Mouse (Mus musculus): ENCODE results near the gene Med12l. TPM values are rescaled to one million over a fixed set of nuclear protein-coding genes. Genes with fewer than 3 reads are reported as not detected.
"Not testable (repeated sequence)": the region's sequence is repeated elsewhere in the genome, so short reads cannot be mapped to it uniquely, and the experiment has no call there.

Gene Med12l
- polyA plus RNA-seq, 1 experiment from 2014 or later, result 3.3 TPM

DNA sequence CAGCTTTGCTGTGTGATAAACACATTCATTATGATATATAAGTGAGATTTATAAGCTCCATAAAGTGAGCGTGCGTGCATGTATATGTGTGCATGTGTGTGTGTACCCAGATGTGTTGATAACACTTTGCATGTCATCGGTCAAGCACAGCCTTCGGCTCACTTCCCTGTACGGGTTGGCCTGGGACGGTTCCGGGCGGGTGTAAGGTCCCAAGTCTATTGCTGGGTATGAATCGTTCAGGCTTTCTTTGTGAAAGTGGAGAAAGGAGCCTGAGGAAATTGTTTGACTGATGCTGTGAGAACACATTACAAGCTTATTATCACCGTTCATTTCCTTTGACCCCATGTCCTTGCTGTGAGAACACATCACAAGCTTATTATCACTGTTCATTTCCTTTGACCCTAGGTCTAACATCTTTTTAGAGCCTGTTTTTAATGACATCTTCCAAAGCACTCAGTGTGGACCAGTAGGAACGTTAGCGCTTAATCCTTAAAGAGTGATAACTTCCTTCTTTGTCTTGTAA, 133.4 kb downstream of the Med12l start:
- 82% methylated on average over 12 of the region's 12 CpGs for WGBS
- no peaks in the 10 kb centered on the region for H3K27me3 ChIP-seq (ENCODE audit: control insufficient read depth, insufficient read depth, low read length)
- H3K4me3 ChIP-seq (ENCODE audit: low read depth, low read length), result no peak overlapping the region
- ATAC-seq (ENCODE audit: low FRiP score), result no peak
- H3K9me3 ChIP-seq (ENCODE audit: control insufficient read depth, low read length), result no peaks in the 10 kb centered on the region
- no peaks in the 10 kb centered on the region for H3K4me1 ChIP-seq (ENCODE audit: control insufficient read depth, insufficient read depth, low read length)
- no peak for DNase-seq (ENCODE audit: low spot score, missing footprints)
- H3K36me3 ChIP-seq (ENCODE audit: control insufficient read depth, insufficient read depth, low read length), result no peaks in the 10 kb centered on the region
- H3K27ac ChIP-seq (ENCODE audit: low read depth, low read length), result no peak overlapping the region
- no peak overlapping the region for H3K4me2 ChIP-seq
- H3K9ac ChIP-seq (ENCODE audit: low read length), result no peak overlapping the region

DNA sequence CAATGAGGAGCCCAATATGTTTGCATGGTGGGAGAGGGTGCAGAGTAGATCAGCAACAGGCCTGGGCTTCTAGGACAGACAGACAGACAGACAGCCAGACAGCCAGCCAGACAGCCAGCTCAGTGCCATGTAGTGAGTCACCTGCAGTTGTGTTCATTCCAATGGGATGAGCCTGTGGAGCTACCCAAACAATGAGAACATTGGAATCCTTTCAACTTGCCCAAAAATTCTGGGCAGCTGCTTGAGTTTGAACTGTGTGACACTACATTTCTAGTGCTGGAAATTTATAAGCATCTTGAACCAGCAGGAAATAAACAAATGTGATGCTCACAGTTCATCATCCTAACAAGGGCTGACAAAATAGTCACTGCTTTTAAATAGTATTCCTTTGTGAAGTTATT, 134.0 kb downstream of the Med12l start:
- no peak for ATAC-seq (ENCODE audit: low FRiP score)
- Histone ChIP-seq H3K4me3 (ENCODE audit: low read depth, low read length) (no peak overlapping the region), H3K4me2 (no peak overlapping the region), H3K27ac (ENCODE audit: low read depth, low read length) (no peak overlapping the region), H3K4me1 (ENCODE audit: control insufficient read depth, insufficient read depth, low read length) (no peaks in the 10 kb centered on the region), H3K36me3 (ENCODE audit: control insufficient read depth, insufficient read depth, low read length) (no peaks in the 10 kb centered on the region), H3K9ac (ENCODE audit: low read length) (no peak overlapping the region), H3K9me3 (ENCODE audit: control insufficient read depth, low read length) (no peaks in the 10 kb centered on the region), H3K27me3 (ENCODE audit: control insufficient read depth, insufficient read depth, low read length) (no peaks in the 10 kb centered on the region)
- no peak for DNase-seq (ENCODE audit: low spot score, missing footprints)

DNA sequence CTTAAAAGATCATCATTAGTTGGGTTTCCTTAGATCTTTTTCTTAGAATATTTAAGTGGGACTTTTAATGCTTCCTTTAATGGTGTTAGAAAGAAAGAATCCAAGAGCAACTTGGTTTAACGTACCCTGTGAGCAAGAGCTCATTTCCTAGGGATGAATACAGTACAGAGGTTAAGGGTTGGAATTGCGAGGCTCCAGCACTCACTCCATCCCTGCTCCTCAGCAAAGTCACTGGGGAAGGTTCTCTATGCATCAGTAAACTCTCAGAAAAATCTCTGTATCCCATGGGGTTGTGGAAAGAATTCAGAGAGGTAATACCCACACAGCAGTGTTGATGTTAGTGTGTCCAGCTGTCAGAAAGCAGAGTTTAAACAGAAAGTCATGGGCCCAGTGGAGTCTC, 134.5 kb downstream of the Med12l start:
- Histone ChIP-seq H3K9ac (ENCODE audit: low read length) (no peak overlapping the region), H3K36me3 (ENCODE audit: control insufficient read depth, insufficient read depth, low read length) (no peaks in the 10 kb centered on the region), H3K9me3 (ENCODE audit: control insufficient read depth, low read length) (no peaks in the 10 kb centered on the region), H3K27me3 (ENCODE audit: control insufficient read depth, insufficient read depth, low read length) (no peaks in the 10 kb centered on the region), H3K4me1 (ENCODE audit: control insufficient read depth, insufficient read depth, low read length) (no peaks in the 10 kb centered on the region), H3K27ac (ENCODE audit: low read depth, low read length) (no peak overlapping the region), H3K4me3 (ENCODE audit: low read depth, low read length) (no peak overlapping the region), H3K4me2 (no peak overlapping the region)
- DNase-seq (ENCODE audit: low spot score, missing footprints) (no peak), ATAC-seq (ENCODE audit: low FRiP score) (no peak)
- 87% methylated on average over 2 of the region's 2 CpGs for WGBS

DNA sequence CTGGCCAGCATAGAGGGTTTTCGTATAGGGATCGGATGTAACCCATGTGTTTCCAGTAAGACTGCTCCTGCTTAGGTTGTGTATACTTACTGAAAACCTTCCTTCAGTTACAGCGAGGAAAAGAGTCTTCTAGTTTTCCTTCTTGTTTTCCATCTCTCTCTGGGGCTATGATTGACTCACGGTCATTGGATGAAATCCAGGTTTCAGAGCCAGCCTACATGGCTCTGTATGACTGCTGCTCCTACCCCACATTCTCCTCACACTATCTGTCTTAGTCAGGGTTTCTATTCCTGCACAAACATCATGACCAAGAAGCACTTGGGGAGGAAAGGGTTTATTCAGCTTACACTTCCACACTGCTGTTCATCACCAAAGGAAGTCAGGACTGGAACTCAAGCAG, 135.3 kb downstream of the Med12l start:
- not testable (repeated sequence) for H3K27ac ChIP-seq (ENCODE audit: low read depth, low read length); H3K4me2 ChIP-seq; DNase-seq (ENCODE audit: low spot score, missing footprints); H3K9me3 ChIP-seq (ENCODE audit: control insufficient read depth, low read length); H3K9ac ChIP-seq (ENCODE audit: low read length); H3K36me3 ChIP-seq (ENCODE audit: control insufficient read depth, insufficient read depth, low read length); H3K27me3 ChIP-seq (ENCODE audit: control insufficient read depth, insufficient read depth, low read length); H3K4me3 ChIP-seq (ENCODE audit: low read depth, low read length); ATAC-seq (ENCODE audit: low FRiP score); H3K4me1 ChIP-seq (ENCODE audit: control insufficient read depth, insufficient read depth, low read length)
- WGBS, result 89% methylated on average over 4 of the region's 4 CpGs

DNA sequence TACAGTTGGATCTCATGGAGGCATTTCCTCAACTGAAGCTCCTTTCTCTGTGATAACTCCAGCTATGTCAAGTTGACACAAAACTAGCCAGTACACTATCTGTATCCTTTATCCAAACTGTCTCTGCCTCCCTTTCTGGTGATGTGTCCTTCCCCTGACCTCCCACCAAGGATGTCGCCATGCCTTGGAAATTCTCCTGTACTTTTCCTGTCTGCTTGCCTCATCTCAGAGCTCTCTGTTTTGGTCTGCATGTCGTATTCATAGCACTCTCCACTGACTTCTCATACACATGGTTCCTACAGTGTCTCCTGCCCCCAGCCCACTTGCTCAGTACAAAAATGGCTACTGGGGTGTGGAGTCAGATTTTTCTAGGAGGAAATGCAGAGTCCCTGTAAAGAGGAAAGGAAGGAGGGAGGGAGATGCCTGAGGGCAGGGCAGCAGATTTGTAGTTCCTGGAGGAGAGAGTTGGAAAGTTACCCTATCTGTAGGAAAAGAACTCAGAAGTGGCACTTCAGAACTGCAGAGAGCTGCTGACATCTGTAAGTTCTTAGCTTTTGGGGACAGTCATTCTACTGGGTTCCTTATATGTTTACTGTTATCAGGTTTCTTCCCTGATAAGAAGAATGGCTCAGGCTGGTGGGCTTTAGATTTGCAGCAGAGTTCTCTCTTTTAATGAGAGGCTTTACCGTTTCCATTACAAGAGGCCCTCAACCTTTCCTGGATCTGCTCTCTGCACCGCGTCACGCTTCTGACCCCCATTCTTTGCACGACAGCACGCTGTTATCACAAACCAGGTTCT, 136.1 kb downstream of the Med12l start:
- H3K27ac ChIP-seq (ENCODE audit: low read depth, low read length), result no peak overlapping the region
- no peaks in the 10 kb centered on the region for H3K27me3 ChIP-seq (ENCODE audit: control insufficient read depth, insufficient read depth, low read length)
- no peaks in the 10 kb centered on the region for H3K9me3 ChIP-seq (ENCODE audit: control insufficient read depth, low read length)
- H3K36me3 ChIP-seq (ENCODE audit: control insufficient read depth, insufficient read depth, low read length), result no peaks in the 10 kb centered on the region
- DNase-seq (ENCODE audit: low spot score, missing footprints) (no peak), ATAC-seq (ENCODE audit: low FRiP score) (no peak)
- no peak overlapping the region for H3K4me2 ChIP-seq
- WGBS, result 79% methylated on average over 8 of the region's 8 CpGs
- H3K4me3 ChIP-seq (ENCODE audit: low read depth, low read length), result no peak overlapping the region
- H3K4me1 ChIP-seq (ENCODE audit: control insufficient read depth, insufficient read depth, low read length), result no peaks in the 10 kb centered on the region
- H3K9ac ChIP-seq (ENCODE audit: low read length), result no peak overlapping the region

DNA sequence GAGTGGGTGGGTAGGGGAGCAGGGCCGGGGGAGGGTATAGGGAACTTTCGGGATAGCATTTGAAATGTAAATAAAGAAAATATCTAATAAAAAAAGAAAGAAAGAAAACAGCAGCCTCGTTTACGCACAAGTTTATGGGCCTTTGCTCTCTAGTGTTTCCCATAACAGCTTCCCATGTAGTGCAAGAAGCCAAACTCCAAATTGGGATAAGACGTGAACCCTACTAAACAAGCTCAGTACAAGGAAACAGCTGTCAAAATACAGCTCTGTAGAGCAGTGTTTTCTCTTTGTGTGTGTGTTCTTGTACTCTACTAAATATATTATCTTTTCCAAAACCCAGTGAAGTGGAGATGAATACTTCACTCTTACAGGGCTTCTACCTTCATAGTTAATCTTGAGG, 139.6 kb downstream of the Med12l start:
- Histone ChIP-seq H3K36me3 (ENCODE audit: control insufficient read depth, insufficient read depth, low read length) (no peaks in the 10 kb centered on the region), H3K4me3 (ENCODE audit: low read depth, low read length) (no peak overlapping the region), H3K27me3 (ENCODE audit: control insufficient read depth, insufficient read depth, low read length) (no peaks in the 10 kb centered on the region), H3K4me1 (ENCODE audit: control insufficient read depth, insufficient read depth, low read length) (no peaks in the 10 kb centered on the region), H3K4me2 (no peak overlapping the region), H3K9me3 (ENCODE audit: control insufficient read depth, low read length) (no peaks in the 10 kb centered on the region), H3K9ac (ENCODE audit: low read length) (no peak overlapping the region), H3K27ac (ENCODE audit: low read depth, low read length) (no peak overlapping the region)
- ATAC-seq (ENCODE audit: low FRiP score) (no peak), DNase-seq (ENCODE audit: low spot score, missing footprints) (no peak)
- WGBS, result 85% methylated on average over 5 of the region's 5 CpGs

DNA sequence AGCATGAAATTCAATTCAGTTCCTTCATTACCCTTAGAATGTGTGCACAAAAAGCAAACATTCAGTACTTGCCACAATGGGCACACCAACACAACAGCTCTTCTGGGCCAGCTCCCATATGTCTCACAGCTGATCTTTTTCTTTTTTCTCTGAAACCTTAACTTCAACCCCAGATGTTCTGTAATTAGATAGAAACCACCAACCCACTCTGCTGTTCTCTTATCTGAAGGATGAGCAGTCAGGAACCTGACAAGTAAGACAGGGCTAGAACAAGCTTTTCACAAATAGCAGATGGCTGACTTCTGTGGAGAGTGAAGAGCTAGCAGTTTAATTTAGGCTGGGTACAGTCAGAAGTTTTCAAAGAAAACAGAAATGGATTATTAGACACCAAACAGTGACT, 144.0 kb downstream of the Med12l start:
- Histone ChIP-seq H3K9ac (ENCODE audit: low read length) (no peak overlapping the region), H3K4me1 (ENCODE audit: control insufficient read depth, insufficient read depth, low read length) (no peaks in the 10 kb centered on the region), H3K4me2 (no peak overlapping the region), H3K9me3 (ENCODE audit: control insufficient read depth, low read length) (no peaks in the 10 kb centered on the region), H3K36me3 (ENCODE audit: control insufficient read depth, insufficient read depth, low read length) (no peaks in the 10 kb centered on the region), H3K27me3 (ENCODE audit: control insufficient read depth, insufficient read depth, low read length) (no peaks in the 10 kb centered on the region), H3K27ac (ENCODE audit: low read depth, low read length) (no peak overlapping the region), H3K4me3 (ENCODE audit: low read depth, low read length) (no peak overlapping the region)
- no peak for DNase-seq (ENCODE audit: low spot score, missing footprints)
- ATAC-seq (ENCODE audit: low FRiP score), result no peak

DNA sequence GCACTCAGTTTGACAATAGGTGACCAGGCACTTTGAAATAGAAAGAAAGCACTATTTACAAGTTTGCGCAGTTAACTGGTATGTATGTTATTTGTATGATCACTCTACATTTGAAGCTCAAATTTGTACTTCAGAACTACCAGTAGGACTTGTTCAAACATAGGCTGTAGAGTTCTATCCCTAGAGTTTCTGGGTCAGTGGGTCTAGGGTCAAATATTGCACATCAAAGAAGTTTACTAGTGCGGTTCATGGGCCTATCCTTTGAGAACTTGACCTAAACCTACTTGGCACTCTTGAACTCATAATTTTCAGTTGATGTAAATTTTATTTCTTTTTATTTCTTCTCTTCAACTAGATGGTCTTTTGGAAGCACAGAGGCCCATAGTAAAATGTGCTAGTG, 145.0 kb downstream of the Med12l start:
- H3K27ac ChIP-seq (ENCODE audit: low read depth, low read length), result no peak overlapping the region
- H3K4me2 ChIP-seq, result no peak overlapping the region
- no peaks in the 10 kb centered on the region for H3K9me3 ChIP-seq (ENCODE audit: control insufficient read depth, low read length)
- DNase-seq (ENCODE audit: low spot score, missing footprints), result no peak
- H3K27me3 ChIP-seq (ENCODE audit: control insufficient read depth, insufficient read depth, low read length), result no peaks in the 10 kb centered on the region
- no peak overlapping the region for H3K9ac ChIP-seq (ENCODE audit: low read length)
- no peaks in the 10 kb centered on the region for H3K4me1 ChIP-seq (ENCODE audit: control insufficient read depth, insufficient read depth, low read length)
- ATAC-seq (ENCODE audit: low FRiP score), result no peak
- WGBS, result 96% methylated on average over 2 of the region's 2 CpGs
- no peak overlapping the region for H3K4me3 ChIP-seq (ENCODE audit: low read depth, low read length)
- no peaks in the 10 kb centered on the region for H3K36me3 ChIP-seq (ENCODE audit: control insufficient read depth, insufficient read depth, low read length)

DNA sequence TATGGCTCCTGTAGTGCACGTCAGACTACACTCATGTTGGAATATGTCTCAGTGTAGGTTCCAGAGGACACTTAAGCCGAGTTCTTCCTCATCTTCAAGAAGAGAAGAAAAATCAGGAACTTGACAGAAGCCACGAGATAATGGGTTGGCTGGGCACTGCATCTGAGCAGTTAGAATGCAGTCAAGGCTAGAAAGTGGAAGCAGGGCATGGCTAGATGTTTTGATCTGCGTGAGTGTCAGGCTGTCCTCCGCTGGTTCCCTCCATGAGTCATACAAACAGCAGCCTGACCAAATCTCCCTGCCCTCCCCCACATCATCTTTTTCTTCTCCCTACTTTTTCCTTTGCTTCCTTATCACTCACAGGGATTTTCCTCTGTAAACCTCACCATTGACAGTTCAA, 147.8 kb downstream of the Med12l start, which contains the start of gene P2ry14:
Gene P2ry14, minus strand, starts transcription at position 195 of the 400 bp plus-strand sequence.
- H3K4me1 ChIP-seq (ENCODE audit: control insufficient read depth, insufficient read depth, low read length), result no peaks in the 10 kb centered on the region
- H3K27me3 ChIP-seq (ENCODE audit: control insufficient read depth, insufficient read depth, low read length), result no peaks in the 10 kb centered on the region
- no peak within 1 kb of the TSS for H3K4me2 ChIP-seq
- ATAC-seq (ENCODE audit: low FRiP score) (no peak), DNase-seq (ENCODE audit: low spot score, missing footprints) (no peak)
- no peak within 1 kb of the TSS for H3K9ac ChIP-seq (ENCODE audit: low read length)
- WGBS, result 80% methylated on average over 5 of the region's 5 CpGs
- no peak within 1 kb of the TSS for H3K27ac ChIP-seq (ENCODE audit: low read depth, low read length)
- H3K4me3 ChIP-seq (ENCODE audit: low read depth, low read length), result no peak within 1 kb of the TSS
- no peaks in the 10 kb centered on the region for H3K36me3 ChIP-seq (ENCODE audit: control insufficient read depth, insufficient read depth, low read length)
- H3K9me3 ChIP-seq (ENCODE audit: control insufficient read depth, low read length), result no peaks in the 10 kb centered on the region

Measured in midbrain, embryonic 11.5 days (tissue).